19 mouse cellular contexts compared by ENCODE assay signal in genomic region chr13:59997431-59997830, GRCm38 (mm10).
"Had no signal": no experiment of that assay in that cellular context is flagged by ENCODE, and none has a peak within 500 bp of the region (broad histone marks: within the 10 kb centered on the region; RNA-seq: fewer than 3 reads in every experiment).

No protein-coding gene starts in this region.

- H3K27ac ChIP-seq: left cerebral cortex, adult 2 months; liver, embryonic 14.5 days; stomach, embryonic 15.5 days had no signal

- H3K9ac ChIP-seq: kidney, embryonic 15.5 days; liver, embryonic 14.5 days; liver, postnatal 0 days; lung, embryonic 14.5 days; stomach, embryonic 15.5 days had no signal

- H3K36me3 ChIP-seq: kidney, embryonic 15.5 days; stomach, embryonic 15.5 days had no signal

- ATAC-seq: liver, postnatal 0 days; lung, postnatal 0 days had no signal

- H3K27me3 ChIP-seq: kidney, embryonic 15.5 days; stomach, embryonic 15.5 days had no signal

- H3K9me3 ChIP-seq: kidney, embryonic 15.5 days; stomach, embryonic 15.5 days had no signal

- H3K4me1 ChIP-seq: stomach, embryonic 15.5 days had no signal

- DNase-seq: kidney, adult 11 months; kidney, adult 8-10 months; kidney, postnatal 10 days; kidney, postnatal 36 days; layer of hippocampus, postnatal 36 days; liver, postnatal 0 days; lung, embryonic 14.5 days; lung, postnatal 36 days; midbrain, embryonic 14.5 days; spleen, adult 18-20 months; thymus, adult 18-20 months; thymus, postnatal 36 days had no signal

- H3K4me2 ChIP-seq: kidney, embryonic 15.5 days; liver, embryonic 11.5 days; lung, embryonic 14.5 days; midbrain, embryonic 11.5 days; stomach, embryonic 15.5 days had no signal

- H3K4me3 ChIP-seq: kidney, embryonic 15.5 days; left cerebral cortex, adult 2 months; stomach, embryonic 15.5 days had no signal
